Mouse (Mus musculus) mouse embryonic stem cell (cell line): Measurements from ENCODE around the gene Hs3st4.

Experiments used
- in situ Hi-C, 2 experiments: fragments of 300-500 bp; cut with MboI; formaldehyde crosslinking; loops; 1 replicate in 1 of 2; 3 replicates in 1 of 2; pipeline ENCODE4 v1.14.3; 2019 to 2020; ENCODE audit warnings: low sequenced_read_pairs in 2 of 2, low pct_unique_long_range_greater_than_20kb in 1 of 2, mixed read lengths in 1 of 2; ENCODE audit not compliant: unreplicated experiment in 1 of 2

The Hs3st4 gene

DNA sequence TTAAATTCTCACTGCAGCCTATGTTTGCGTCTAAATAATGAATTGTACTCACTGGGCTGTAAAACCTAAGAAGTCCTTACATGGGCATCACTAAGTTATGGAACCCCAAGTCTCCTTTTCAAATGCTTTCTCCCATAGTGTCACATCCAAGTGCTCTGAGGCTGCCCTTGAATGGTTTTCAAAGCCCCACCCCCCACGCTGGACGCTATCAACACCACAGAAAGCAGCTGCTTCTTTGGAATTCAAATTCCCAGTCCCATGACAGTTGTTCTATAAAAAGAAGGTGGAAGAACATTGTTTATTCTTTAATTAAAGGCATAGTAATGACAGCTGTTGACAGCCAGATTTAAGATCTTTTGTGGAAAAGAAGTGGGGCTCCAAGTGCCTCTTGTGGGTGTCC, 275.8 kb downstream of the Hs3st4 start:
- in situ Hi-C loops = no loop called here

DNA sequence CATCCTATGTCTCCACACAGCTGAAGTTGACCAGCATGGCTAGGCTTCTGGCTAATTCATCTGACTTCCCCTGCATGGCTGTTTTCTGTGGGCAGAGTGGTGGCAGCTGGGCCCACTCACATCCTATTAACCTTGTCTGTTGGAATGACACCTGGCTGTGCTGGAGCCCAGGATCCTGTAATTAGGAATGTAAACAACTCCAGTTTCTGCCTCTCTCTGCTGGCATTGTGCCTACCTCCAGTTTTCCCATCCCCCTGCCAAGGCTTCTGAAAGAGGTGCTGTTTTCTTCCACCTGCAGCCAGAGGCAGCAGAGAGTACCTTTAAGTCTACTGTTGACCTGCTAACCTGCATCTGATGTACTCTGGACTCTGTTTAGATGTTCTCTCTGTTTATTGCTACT, 288.1 kb downstream of the Hs3st4 start:
- in situ Hi-C loops = no loop called here

DNA sequence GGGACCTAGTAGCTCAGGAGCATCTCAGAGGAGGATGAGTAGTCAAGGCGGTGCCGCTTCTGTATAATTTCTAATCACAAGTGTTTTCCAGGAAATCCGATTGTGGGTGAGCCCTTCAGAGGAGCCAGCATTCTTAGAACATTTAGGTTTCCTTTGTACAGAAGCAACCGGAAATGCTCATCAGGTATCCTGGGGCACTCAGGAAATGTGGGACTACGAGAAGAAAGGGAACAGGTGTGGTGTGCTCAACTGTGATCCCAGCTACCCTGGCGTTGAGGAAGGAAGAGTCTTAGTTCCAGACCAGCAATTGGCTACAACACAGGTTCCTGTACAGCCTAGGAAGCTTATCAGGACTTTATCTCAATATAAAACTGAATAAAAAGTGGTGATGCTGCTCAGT, 307.2 kb downstream of the Hs3st4 start:
- in situ Hi-C loops = no loop called here

GRCm38 (mm10) chr7:124319451-124319850, 336.8 kb downstream of the Hs3st4 start:
- in situ Hi-C loops = no loop called here

- in situ Hi-C loops = no loop called here
Measured at GRCm38 (mm10) chr7:124335635-124336034, 353.0 kb downstream of the Hs3st4 start.

GRCm38 (mm10) chr7:124341510-124341909, 358.8 kb downstream of the Hs3st4 start:
- in situ Hi-C loops = no loop called here

- in situ Hi-C loops = no loop called here
Measured at GRCm38 (mm10) chr7:124347218-124348017, 364.7 kb downstream of the Hs3st4 start.

DNA sequence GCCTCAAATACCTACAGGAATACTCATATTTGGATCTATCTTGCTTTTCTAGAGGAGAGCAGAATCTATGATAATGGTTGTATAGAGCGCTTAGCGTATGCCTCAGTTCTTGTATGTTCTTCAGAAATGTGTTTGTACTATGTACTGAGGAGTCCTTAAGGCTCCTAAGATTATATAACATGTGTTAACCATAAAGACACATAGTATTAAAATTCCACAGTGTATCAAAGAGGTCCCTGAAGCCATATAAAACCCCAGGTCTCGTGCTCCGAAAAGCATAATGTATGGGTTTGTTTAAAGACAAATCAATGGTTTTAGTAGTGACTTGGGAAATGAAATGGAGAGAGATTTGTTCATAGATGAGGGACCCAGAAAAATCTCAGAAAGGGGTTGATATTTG, 371.4 kb downstream of the Hs3st4 start:
- in situ Hi-C loops = no loop called here

DNA sequence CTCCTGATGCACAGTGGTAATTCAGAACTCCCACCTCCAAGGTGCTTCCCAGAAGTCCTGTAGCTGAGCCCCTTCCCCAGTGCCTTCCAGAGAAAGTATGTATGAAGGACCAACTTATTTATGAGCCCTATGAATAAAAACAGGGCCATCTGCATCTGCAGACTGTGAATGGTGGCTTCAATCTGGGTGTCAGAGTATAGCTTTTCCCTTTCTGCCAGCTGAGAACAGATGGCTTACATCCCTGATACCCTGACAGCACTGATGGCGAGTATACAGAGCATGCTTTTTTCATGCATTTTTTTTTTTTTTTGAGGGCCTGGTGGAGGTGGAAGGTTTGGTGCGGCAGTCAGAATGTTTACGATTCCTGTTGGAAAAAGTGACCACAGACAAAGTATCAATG, 375.4 kb downstream of the Hs3st4 start:
- in situ Hi-C loops = no loop called here

DNA sequence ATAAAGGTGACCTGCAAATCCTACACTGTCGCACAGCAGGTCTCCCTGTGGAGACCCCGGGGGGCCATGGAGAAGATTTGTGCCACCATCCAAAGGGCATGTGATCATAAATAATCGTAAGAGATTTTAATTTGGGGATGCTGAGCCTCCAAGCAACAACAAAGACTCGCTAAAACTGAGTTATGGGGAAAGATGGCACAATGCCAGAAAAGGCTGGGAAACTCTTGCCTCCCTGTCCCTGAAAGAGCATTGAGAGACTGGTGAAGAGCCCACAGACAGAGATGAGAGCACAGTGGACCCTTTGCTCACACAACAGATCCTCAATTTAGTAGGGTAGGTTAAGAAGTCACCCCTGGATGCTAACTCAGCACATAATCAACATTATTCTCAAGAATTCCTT, 377.2 kb downstream of the Hs3st4 start:
- in situ Hi-C loops = no loop called here

- in situ Hi-C loops = no loop called here
Measured at GRCm38 (mm10) chr7:124372297-124372696, 389.6 kb downstream of the Hs3st4 start.

DNA sequence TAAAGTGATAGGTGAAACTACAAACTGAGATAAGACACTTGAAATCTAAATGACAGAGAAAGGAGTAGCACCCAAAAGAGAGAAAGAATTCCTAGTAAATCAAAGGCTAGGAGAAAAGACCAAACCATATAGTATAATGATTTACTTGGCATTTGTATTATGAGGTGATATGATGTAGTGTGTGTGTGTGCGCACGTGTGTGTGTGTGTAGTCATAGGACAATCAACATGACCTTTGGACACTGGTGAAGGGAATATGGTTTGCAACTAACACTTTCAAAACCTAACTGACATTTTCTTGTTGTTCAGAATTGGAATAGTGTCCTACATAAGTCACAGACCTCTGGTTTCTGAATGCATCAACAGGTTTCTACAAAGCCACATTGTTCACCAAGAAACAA, 390.0 kb downstream of the Hs3st4 start:
- in situ Hi-C loops = no loop called here

DNA sequence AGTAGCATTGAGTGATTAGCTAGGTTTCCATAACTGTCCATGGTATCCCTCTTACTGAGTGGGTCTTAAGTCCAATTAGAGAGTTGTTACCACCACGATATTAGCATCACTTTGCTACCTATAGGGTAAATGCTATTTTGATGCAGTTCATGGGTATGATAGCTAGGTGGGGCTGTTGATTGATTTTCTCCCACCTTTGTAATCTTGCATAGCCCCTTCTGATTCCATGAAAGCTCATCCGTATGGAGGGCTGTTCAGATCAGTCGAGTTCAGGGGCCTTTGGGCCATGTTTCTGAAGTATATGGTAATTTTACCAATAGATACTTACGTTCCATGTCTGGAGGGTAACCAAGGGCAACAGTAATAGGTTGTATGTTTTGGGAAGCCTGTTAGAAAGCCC, 400.8 kb downstream of the Hs3st4 start:
- in situ Hi-C loops = loop anchor here (25.0 kb wide), 1 partner anchor 404 kb away; no protein-coding TSS in a partner anchor

GRCm38 (mm10) chr7:124399184-124399583, 416.5 kb downstream of the Hs3st4 start:
- in situ Hi-C loops = loop anchor here (25.0 kb wide), 1 partner anchor 388 kb away; no protein-coding TSS in a partner anchor

- in situ Hi-C loops = no loop called here
Measured at GRCm38 (mm10) chr7:124426951-124427350, 444.3 kb downstream of the Hs3st4 start.
